Mouse (Mus musculus): Measurements from ENCODE around the gene Vmp1.

DNA sequence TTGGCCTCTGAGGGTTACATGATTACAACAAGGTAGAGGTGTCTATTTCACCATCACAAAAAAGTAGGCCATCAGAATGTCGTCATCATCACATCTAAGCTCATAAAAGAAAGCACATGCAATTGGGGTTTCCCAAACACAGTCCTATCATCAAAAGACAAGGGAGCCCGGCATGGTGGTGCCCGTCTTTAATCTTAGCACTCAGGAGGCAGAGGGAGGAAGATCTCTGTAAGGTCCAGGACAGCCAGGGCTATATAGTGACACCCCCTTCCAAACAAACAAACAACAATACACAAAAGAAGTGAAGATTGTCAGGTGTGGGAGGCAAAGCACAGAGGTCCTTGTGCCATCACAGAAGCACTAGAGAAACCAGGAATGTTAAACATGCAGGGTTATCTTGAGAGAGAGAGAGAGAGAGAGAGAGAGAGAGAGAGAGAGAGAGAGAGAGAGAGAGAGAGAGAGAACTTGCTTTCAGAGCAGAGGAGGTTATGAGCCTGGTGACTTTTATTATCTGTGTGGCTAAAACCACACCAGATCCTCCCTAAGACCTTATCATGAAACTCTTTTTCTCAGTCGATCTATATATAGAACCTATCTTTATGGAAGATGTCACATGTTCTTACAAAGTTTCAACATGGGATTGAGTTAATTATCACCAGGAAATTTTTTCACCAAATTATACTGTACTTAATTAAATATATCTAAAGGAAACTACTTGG lies 26.6 kb downstream of the Vmp1 start:
- TF ChIP-seq GABPA (IDR thresholded peaks at IDR 0.05; ENCODE audit: insufficient replicate concordance, low read depth, low read length) (no peak), TCF12 (IDR thresholded peaks at IDR 0.05; ENCODE audit: low read depth, low read length) (no peak)

All from CH12.LX (cell line).